Mouse (Mus musculus) natural killer cell, adult 2 months (primary cell): Measurements from ENCODE around the gene Jak2.

Experiments used
- DNase-seq, 2 experiments: peaks; one replicate each; pipeline ENCODE4 v3.0.0; 2022; ENCODE audit warnings: low spot score in 2 of 2

The Jak2 gene

DNA sequence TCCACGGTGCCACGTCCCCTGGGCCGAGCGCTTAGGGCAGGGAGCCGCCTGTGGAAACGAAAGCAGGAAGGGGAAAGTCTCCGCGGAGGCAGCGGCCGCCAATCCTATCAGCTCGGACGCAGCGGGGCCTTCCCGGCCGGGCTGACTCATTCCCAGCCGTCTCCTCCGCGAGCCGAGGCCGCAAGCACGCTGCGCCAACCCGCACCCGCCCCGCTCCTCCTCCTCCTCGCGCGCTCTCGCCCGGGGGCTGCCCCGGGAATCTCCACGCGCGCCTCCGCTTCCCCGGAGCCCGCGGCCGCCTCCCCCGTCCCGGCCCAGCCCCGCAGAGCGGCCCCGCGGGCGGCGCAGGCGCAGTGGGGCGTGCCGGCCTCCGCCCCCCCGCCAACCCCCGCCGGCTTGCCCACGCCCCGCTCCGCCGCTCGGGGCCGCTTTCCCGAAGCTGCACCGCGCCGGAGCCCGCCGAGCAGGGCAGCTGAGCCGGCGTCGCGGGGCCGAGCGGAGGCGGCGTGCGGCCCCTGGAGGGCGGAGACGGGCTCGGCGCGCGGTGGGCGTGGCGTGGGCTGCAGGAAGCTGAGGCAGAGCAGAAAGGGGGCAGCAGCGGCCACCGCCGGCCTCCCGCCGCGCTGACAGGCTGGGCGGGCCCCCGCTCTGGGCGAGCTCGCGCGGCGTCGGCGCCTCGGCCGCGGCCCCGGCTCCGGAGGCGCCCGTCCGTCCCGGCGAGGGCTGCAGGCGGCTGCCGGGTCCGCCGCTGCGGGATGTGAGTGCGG, at the start of gene Jak2:
Jak2 (plus strand) TSS at position 638 of the 767 bp plus-strand sequence.
- DNase-seq: peak; percentile 77 to 86

DNA sequence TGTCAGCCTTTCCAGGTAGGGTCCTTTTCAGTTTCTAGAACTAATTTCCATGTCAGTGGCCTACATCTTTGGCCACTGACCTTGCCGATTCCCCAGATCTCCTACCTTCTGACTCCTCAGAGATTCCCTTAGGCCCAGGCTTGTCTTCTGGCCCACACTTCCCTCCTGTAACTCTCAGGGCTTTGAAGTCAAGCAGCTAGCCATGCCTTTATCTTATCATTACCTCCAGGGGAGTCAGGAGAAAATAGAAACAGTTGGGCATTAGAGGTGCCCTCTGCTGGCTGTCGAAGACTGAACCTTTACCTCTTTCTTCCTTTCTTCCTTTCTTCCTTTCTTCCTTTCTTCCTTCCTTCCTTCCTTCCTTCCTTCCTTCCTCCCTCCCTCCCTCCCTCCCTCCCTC, 48.3 kb upstream of the Jak2 start:
- no peak for DNase-seq

DNA sequence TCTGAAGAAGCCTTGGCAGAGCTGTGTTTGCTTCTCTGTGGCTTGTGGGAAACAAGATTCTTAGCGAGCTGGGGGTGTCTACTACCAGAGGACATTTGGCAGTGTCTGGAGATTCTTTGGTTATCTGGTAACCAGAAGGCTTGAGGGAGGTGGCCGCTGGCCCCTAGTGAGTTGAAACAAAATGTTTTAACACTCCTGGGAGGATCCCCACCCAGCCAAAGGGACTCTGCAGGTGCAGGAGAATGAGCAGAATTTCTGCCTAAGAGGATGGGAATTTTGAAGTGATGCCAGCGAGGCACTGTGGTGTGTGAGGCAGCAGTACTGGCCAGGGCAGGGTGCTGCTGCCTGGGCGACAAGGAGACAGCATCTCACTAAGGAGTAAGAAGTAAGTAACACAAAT, 47.0 kb upstream of the Jak2 start:
- no peak for DNase-seq

DNA sequence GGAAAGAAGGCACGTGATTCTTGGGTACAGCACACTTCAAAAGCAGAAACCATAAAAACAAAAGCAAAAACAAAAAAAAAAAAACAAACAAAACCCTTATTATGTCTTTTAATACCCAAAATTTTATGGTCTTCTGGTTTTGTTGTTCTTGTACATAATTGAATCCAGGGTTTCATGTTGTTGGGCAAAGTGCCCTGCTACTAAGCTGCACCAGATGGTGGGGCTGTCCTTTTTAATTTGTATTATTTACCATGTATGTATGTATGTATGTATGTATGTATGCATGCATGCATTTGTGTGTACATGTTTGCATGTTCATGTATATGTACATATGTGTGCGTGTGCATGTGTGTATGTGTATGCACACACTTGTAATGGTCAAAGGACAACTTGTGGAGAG, 46.4 kb upstream of the Jak2 start:
- DNase-seq: no peak

DNA sequence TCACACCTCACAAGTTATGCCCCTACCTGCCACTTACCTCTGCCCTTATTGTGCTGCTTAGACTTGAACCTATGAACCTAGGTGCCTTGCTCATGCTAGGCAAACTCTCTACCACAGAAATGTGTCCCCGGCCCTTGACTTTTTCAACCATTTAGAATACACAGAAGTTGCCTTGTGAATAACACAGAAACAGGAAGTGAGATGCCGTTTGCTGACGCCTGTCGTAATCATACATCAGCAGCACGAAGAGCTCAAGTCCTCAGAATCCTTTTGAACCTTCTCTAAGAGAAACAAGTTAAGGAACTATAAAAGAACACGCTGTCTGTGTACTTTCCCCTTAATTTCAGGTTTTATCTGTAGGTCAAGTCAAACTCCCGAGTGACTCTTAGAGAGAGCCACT, 41.7 kb upstream of the Jak2 start:
- DNase-seq: peak in 1 of 2 experiments; percentile 40

DNA sequence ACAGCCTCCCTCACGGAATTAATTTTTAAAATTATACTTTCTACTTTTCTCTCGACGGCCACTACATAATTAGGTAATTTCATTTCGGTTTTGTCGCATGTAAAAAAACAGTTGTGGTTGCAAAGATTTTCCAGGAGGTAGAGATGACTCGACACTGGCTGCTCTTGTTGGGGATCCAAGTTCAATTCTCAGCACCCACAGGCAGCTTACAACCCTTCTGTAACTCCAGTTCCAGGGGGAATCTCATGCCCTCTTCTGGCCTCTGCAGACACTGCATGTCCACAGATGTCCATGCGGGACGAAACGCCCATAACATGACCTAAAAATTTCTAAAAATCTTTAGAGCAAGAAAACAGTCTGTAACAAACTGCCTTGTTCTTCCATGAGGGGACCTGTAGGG, 41.3 kb upstream of the Jak2 start:
- no peak for DNase-seq

DNA sequence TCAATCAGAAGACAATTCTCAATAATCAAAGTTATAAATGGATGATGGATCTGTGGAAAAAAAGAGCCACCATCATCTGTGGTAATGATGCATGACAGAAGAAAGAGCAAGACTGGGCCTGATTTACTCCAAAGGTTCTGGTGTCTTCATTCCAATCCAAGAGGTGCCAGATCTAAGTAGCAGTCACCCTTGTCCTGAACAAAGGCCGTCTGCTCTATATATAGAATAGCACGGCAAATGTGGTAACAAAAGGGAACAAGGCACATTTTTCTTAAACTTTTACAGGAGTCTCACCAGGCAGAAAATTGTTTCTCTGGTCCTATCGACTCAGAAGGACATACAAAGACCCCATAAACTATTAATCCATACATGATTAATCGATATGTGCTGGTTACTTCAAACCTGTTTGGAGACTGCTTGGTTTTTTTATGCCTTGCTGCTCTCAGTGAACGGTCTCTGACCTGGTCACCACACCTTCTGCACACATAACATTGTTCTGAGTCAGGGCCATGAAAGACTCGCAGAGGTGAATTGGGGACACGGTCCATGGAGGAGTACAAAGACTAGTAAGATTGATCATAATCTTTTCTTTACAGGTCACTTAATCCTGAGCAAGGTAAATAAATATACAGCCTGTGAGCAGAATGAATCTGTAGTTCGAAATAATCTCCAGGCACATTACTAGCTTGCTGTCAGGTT, 35.7 kb upstream of the Jak2 start:
- no peak for DNase-seq

DNA sequence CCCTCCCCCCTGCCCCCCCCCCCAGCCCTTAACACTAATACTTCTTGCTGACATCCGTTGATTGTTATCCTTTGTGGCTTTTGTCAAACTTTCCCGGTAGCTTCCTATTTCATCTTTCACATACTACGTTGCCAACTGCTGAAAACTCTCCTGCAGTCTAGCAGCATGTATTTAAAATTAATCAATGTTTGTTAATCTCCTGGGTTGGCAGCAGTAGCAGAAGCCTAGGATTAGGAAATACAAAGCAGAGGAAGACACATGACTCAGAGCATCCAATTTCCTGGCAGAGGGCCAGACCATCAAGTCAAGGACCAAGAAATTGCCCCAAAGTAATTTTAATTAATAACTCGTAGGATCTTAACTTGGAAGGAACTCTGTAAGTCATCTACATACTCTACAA, 29.8 kb upstream of the Jak2 start:
- no peak for DNase-seq

DNA sequence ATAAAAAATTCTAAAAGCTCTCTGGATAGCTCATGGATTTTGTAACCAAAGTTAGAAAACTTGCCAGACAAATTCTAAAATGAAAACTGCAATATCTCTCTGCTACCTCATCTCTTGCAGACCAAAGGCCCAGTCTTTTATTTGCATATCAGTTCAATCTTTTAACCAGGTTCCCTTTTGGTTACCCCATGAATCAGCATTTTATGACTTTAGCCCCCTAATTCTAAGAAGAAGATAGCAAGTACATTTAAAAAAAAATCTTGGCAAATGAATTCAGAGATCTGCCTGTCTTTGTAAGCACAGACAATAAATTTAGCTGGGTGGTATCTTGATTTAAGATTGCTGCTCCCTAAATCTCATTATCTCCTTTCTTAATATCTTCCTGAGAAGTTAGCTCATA, 26.7 kb upstream of the Jak2 start:
- DNase-seq: no peak

DNA sequence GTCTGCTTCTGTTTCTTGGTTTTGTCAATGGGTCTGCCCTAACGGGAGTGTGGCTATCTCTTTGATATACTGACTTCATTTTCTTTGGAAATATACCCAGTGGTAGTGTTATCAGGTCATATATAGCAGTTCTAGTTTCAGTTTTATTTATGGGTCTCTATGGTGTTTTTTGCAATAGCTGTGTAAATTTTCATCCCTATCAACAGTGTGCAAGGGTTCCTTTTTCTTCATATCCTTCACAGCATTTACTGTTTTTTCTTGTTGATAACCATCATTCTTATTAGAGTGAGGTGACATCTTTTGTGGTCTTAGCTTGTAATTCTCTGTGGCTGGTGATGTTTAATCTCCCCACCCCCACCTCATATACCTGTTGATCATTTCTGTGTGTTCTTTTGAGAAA, 24.6 kb upstream of the Jak2 start:
- DNase-seq: no peak

DNA sequence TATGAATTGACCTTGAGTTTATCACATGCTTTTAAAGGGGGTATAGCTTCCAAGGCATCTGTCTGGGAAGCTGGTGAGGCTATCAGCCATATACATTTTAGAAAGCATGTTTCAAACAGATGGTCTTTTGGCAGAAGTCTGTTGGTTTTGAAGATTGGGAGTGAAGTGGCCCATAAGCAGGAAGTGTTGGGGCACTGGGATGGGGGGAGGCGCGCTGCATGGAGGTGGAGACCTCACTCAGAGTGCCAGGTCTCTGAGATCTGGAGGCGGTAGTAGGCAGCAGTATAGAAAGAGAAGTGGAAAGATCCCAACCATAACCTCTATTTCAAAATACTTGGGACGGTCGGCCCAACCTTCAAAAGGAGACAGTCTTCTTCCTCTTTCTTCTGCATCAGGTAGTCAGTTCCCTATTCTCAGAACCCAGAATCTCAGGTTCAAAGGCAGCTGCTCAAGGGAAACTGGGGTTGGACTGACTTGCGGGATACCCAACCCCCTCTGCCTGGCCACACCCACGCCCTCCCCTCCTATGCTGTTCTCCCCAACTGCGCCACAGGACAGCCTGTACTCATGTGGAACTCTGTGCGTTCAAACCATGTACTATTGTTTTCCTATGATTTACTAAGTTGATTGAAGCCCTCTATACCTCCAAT, 23.6 kb upstream of the Jak2 start:
- peak in 1 of 2 experiments; percentile 44 for DNase-seq

DNA sequence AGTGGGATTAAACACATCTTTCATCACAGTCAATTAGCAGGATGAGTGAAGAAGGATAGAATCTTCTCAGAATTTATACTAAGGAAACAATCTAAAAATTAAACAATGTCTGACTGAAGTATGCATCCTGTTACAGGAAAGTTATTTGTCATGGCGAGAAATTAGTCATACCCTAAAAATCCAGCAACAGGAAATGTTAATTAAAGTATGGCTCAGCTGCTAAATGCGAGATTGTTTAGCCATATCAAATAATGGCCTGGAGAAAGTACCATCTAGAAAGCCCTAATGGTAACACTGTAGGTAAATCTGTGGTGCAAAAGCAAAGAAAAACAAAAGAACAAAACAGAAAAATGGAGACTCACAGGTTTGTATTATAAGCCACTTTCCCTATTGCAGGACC, 22.6 kb upstream of the Jak2 start:
- DNase-seq: no peak

DNA sequence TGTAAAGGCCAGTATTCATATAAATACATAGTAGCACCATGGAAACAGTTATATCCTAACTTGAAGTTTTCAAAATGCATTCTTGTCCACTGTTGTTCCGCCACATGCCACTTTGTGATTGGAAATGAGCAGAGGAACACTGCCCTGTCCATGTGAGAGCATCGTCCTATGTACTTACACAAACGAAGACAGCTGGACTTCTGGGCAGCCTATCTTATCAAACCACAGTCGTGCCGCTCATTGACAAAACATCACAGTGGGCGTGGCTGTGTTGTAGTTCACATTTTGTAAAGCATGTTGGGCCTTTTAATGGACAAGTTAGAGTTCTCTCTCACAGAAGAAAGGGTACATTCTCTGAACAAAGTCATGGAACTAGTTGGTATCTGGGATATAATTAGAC, 18.9 kb upstream of the Jak2 start:
- DNase-seq: no peak

DNA sequence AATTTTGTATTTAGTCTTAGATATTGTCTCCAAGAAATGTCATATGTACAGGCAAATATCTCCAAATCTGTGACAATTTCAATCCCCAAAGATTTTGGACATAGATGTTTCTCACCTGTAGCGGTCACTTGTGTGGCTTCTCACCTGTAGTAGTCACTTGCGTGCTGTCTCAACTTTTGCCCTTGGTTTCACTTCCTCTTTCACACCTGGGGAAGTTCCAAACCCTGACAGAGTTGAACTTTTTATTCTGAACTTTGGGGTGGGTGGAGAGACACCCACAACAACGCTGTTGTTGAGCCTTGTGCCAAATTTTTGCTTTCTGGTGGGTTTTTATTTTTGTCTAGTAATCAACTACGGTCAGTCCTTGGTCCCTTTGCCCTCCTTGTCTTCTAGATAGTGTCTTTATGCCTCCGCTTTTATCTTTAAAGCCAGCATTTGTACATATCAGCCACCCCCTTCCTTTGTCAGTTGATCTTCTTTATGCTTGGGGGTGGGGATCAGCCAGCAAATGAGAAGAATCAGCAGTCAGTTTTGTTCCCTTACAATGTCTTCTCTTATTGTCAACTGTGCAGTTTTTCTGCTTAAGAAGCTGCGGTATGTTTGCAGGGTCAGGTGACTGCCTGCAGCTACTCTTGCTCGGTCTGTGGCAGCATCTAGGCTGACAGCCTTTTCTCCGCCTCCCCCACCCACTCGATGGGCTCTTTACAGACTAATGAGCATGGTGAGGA, 14.8 kb upstream of the Jak2 start:
- peak; percentile 45 to 70 for DNase-seq

DNA sequence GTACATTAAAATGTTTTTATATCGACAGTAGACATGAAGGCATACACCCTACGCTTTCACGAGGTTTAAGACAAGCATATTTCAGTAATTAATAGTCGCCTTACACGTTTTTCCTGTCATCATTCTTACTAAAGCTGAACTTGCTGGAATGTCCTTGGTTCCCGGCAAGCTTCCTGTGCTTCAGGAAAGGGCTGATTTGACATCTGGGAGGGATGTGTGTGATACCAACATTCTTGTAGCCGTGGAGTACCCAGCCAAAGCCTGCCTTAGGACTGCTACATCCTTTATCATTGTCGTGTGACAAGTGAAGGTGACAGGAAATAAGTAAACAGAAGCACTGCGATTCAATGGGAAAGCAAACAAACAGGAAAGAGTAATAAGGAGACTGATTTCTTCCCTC, 13.5 kb upstream of the Jak2 start:
- no peak for DNase-seq

DNA sequence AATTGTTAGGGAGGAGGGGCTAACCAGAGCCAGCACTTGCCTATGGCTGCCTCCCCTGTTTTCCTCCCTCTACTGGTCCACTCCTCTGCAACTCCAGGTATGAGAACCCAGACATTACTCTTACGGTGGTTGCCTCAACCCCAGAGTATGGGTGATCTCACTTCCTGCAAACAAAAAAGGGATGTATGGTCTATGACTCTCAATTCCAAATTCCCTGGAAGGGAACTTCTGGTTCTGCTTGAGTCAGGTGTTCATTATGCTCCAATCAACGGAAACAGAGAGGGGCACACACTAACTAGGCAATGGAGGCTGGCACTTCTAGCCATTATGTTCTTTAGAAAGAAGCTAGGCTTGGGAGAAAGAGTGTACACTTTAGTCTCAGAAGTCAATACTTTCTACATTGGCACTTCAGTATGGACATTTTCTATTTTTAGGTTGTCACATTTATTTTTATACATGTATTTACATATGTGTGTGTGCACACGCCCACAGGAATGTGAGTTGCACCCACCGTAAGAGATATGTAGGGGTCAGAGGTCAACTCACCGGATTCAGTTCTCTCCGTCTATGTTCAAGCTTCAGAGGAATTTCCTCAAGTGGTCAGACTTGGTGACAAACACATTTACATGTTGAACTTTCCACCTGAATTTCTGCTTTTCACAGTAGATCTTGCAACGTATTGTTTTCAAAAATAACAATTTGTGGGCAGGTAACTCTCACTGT, 12.0 kb upstream of the Jak2 start:
- DNase-seq: no peak

DNA sequence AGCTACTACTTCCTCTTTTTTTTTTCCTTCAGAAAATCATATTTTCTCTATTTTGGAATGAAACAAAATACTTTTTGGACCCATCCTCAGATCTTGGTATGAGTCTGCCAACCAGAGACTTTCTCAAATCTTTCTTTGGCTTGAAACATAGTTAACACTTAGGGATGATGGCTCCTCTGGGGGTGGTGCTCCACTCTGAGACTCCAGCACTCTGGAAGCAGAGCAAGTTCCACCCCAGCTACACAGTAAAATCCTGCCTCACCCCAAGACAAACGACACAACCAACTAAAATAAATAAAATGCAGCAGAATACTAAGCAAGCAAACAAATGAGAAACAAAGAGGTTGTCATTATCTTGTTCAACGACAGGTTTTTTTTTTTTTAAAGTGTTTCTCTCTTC, 11.0 kb upstream of the Jak2 start:
- no peak for DNase-seq

DNA sequence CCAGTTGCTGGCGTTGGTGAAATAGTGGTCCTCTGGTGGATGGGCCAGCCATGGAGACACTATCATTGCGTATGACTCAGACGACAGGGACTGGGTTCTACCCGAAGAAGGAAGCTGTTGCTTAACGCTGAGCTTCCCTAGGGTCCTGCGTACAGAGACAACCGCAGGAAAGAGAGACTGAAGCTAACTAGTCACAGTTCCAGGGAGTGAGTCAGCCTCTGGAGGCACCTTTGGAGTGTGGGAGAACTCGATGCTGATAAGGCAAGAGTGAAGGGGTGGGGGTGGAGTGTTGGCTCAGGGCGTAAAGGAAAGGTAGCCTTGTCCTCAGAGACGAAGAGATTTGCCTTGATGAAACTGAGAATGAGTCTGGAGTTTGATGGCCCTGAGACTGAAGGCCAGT, 10.0 kb upstream of the Jak2 start:
- no peak for DNase-seq

DNA sequence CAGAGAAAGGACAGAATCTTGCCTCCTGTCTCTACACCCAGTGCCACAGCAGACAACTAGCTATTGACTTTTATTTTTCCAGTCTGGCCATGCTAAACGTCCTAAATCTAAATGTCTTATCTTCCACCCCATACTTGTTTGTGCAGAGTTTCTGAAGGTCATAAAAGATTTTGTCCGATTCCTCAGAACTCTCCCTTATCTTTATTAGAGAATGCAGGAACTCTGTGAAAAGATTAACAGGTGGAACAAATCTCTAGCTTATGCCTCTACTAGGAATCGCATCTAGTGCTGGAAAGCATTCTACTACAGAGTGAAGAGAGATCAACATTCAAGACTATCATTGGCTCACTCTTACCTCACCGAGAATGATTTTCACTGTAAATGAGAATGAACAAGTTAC, 1.7 kb upstream of the Jak2 start:
- DNase-seq: no peak

DNA sequence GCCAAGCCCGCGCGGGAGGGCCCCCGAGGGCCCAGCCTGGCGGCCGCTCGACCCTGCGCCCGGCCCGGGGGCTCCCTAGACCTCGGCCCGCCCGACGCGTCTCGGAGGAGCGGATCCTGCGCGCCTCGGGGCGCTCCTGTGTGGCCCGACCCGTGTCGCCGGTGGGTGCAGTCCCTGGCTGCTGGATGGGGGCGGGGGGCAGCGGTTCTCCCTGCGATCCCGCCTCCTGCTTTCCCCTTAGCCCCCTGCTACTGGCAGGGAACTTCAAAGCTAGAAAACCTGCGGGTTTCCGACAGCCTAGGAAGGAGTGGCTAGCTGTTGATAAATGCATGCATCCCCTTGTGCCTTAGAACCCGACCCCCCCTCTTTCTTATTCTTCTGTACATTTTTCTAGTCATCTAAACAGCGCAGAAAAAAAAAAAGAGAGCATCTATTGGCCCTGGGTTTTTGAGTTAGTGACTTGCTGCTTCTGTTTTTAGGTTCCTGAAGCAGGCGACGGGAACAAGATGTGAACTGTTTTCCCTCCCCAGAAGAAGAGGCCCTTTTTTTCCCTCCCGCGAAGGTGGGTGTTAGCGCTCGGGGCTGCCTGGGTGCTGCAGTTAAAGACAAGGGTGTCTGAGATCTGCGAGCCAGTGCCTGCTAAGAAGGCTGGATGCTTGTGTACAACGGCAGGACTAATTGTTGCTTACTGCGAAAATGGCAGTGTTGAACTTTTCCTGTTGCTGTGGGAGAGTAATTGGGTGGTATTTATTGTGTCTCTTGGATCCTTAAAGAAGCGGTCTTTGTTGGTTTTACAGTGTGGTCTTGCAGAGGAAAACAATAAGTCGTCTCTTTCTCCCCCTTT, 552 bp downstream of the Jak2 start:
- peak; percentile 15 to 22 for DNase-seq
